Mouse (Mus musculus): ENCODE measurements around the gene Rbms3.

GRCm38 (mm10) chr9:117641090-117641782 lies 11.5 kb upstream of the Rbms3 start:
- TF ChIP-seq ZNF384 (IDR thresholded peaks at IDR 0.05; ENCODE audit: low read depth, low read length) (no peak), CHD2 (IDR thresholded peaks at IDR 0.05; ENCODE audit: low read depth, low read length) (no peak), HCFC1 (IDR thresholded peaks at IDR 0.05; ENCODE audit: borderline replicate concordance, insufficient read depth, low read length) (no peak), MAFK (IDR thresholded peaks at IDR 0.05; ENCODE audit: insufficient read depth, low read depth, low read length) (no peak), ZC3H11A (IDR thresholded peaks at IDR 0.05; ENCODE audit: borderline replicate concordance, low read depth, low read length) (no peak)

All from ES-E14 (cell line).